Mouse (Mus musculus): ENCODE data around the gene Prok2. TPM values are rescaled to one million over a fixed set of nuclear protein-coding genes. Genes with fewer than 3 reads are reported as not detected.
A peak's percentile ranks its signal among the peaks of the same experiment; 100 is the strongest.

Prok2 gene
- 0.20 TPM in 1 of 2 replicates, not detected in the other for polyA plus RNA-seq (2015; fragmentation: Nextera tagmentation; extraction: Ambion mirVana)

DNA sequence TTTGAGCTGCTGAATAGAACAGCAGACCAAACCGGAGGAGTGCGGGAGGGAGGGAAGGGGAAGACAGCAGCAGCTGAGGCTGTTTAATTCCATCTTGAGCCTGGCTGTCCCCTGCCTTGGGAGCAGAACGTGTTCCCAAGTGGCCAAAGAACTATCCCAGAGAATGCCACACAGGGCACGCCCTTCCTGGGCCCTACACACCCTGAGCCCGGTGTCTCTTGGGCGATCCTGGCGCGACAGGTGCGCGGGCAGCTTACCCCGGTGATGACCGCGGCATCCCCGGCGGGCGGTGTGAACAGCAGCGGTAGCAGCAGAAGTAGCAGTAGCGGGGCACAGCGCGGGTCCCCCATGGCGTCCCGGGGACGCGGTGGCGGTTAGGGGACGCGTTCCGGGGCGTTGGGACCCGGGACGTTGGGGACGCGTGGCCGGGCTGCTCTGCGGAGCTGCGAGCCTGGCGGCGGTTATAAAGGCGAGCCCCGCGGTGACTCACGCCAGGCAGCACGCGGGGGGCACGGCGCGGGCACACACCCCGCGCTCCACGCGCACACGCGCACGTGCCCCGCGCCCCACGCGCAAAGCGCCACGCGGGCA is at the start of gene Prok2:
Prok2 (minus strand) TSS at position 422 of the 591 bp plus-strand sequence.
- peak; percentile 64; the same call in 1 of the 2 replicates for ATAC-seq (ENCODE audit: low read depth)

DNA sequence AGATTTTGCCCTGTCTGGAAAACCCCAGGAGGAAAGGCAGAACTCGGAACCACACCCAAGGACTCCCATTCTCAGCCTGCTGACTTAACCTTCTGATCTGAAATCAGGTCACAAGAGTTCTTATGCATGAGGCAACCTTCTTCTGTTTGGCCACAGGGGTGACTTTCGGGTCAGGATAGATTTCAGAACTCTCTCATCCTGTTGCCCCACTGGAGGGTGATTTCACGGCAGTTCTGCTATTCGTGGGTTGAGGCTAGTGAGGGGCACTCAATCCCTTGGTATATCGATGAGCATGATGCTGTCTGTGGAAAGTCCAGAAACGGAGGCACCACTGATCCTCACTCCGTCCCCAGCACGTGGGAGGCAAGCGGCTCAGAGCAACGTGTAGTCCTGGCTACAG is 48.5 kb upstream of the Prok2 start:
- Histone ChIP-seq H3K27ac (ENCODE audit: low read length) (no peak overlapping the region), H3K36me3 (ENCODE audit: control insufficient read depth, insufficient read depth, low read length) (no peaks in the 10 kb centered on the region), H3K9ac (ENCODE audit: low read length) (no peak overlapping the region), H3K9me3 (ENCODE audit: control insufficient read depth, low read length) (no peaks in the 10 kb centered on the region), H3K27me3 (ENCODE audit: control insufficient read depth, insufficient read depth, low read depth, low read length) (no peaks in the 10 kb centered on the region), H3K4me3 (ENCODE audit: low read length) (no peak overlapping the region), H3K4me1 (replicated peaks; ENCODE audit: control insufficient read depth, insufficient read depth, low read length) (no peaks in the 10 kb centered on the region), H3K4me2 (ENCODE audit: low read depth, low read length) (no peak overlapping the region)
- ATAC-seq (ENCODE audit: low read depth) = no peak
- 68% methylated on average over 10 of the region's 10 CpGs for WGBS

More for the DNA sequence above, at the start of gene Prok2:
- Histone ChIP-seq H3K36me3 (ENCODE audit: control insufficient read depth, insufficient read depth, low read length) (no peaks in the 10 kb centered on the region), H3K4me1 (replicated peaks; ENCODE audit: control insufficient read depth, insufficient read depth, low read length) (peaks cover 10% of the 10 kb centered on the region), H3K4me2 (ENCODE audit: low read depth, low read length) (peak within 1 kb of the TSS; percentile 94), H3K27ac (ENCODE audit: low read length) (no peak within 1 kb of the TSS), H3K4me3 (ENCODE audit: low read length) (peak within 1 kb of the TSS; percentile 53), H3K9ac (ENCODE audit: low read length) (peak within 1 kb of the TSS; percentile 53), H3K9me3 (ENCODE audit: control insufficient read depth, low read length) (no peaks in the 10 kb centered on the region), H3K27me3 (ENCODE audit: control insufficient read depth, insufficient read depth, low read depth, low read length) (peaks cover 20% of the 10 kb centered on the region)
- 0% methylated on average over 49 of the region's 61 CpGs for WGBS

- WGBS = 50% methylated on average over 5 of the region's 5 CpGs
- Histone ChIP-seq H3K9me3 (ENCODE audit: control insufficient read depth, low read length) (no peaks in the 10 kb centered on the region), H3K4me3 (ENCODE audit: low read length) (no peak overlapping the region), H3K36me3 (ENCODE audit: control insufficient read depth, insufficient read depth, low read length) (no peaks in the 10 kb centered on the region), H3K27ac (ENCODE audit: low read length) (no peak overlapping the region), H3K9ac (ENCODE audit: low read length) (no peak overlapping the region), H3K4me1 (replicated peaks; ENCODE audit: control insufficient read depth, insufficient read depth, low read length) (no peaks in the 10 kb centered on the region), H3K4me2 (ENCODE audit: low read depth, low read length) (no peak overlapping the region), H3K27me3 (ENCODE audit: control insufficient read depth, insufficient read depth, low read depth, low read length) (no peaks in the 10 kb centered on the region)
- ATAC-seq (ENCODE audit: low read depth) = no peak
Measured at GRCm38 (mm10) chr6:99768495-99768894, 42.3 kb upstream of the Prok2 start.

DNA sequence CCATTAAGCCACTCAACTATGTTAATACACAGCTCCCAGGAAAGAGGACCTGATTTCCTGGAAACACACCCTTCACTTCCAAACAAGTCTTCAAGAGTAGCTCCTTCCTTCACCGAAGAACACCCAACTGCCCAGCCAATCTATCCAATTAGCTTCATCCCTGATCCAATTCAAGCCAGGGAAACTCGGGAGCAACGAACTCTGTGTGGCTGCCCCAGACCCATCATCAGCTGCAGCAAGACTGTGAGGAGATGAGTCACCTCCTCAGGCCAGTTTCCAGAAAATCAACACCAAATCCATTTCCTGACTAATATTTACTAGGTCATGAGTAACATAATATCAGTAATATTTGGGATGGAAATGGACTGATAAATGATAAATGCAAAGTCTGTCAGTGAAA is 38.7 kb upstream of the Prok2 start:
- Histone ChIP-seq H3K27ac (ENCODE audit: low read length) (no peak overlapping the region), H3K9me3 (ENCODE audit: control insufficient read depth, low read length) (no peaks in the 10 kb centered on the region), H3K4me2 (ENCODE audit: low read depth, low read length) (no peak overlapping the region), H3K4me1 (replicated peaks; ENCODE audit: control insufficient read depth, insufficient read depth, low read length) (no peaks in the 10 kb centered on the region), H3K4me3 (ENCODE audit: low read length) (no peak overlapping the region), H3K27me3 (ENCODE audit: control insufficient read depth, insufficient read depth, low read depth, low read length) (no peaks in the 10 kb centered on the region), H3K9ac (ENCODE audit: low read length) (no peak overlapping the region), H3K36me3 (ENCODE audit: control insufficient read depth, insufficient read depth, low read length) (no peaks in the 10 kb centered on the region)
- WGBS = 70% methylated on average over 3 of the region's 3 CpGs
- no peak for ATAC-seq (ENCODE audit: low read depth)

DNA sequence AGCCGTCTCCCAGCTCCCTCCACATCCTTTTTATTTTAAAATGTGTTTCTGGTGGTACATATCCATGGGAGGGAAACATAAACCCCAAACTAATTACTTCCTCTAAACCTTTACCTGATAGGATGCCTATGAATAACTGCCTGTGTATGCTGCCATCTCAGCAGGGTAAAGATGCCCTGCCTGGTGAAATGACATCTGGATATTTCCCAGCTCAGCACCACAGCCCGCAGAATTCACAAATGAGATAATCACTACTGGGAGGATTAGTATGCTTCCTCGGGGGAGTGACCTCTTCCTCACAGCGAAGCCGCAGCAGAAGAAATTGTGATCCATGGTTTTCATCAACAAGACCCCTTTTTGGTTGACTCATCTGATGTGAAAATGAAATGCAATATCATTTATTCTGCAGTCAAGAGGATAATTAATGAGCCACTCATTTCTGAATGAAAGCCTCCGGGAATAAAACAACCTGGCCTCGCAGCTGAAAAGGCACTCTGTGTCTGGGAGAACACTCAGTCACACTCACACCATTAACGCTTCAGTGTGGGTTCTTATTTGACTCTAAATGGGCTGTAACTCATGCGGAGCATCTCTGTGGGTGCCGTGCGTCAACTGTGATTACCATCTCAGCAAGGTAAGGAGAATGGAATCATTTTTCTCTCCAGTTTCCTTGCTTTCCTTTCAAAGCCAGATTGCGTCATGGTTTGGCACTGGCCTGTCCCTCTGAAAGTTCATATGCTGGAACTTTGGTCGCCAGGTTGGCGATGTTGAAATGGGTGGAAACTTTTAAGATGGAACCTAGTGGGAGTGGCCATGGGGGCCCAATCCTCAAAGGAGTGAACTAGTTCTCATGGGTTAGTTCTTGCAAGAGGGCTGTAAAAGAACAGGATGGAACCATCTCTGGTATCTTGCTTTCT is 36.1 kb upstream of the Prok2 start:
- ATAC-seq (ENCODE audit: low read depth) = no peak
- no peak overlapping the region for H3K9ac ChIP-seq (ENCODE audit: low read length)
- no peak overlapping the region for H3K4me3 ChIP-seq (ENCODE audit: low read length)
- H3K9me3 ChIP-seq (ENCODE audit: control insufficient read depth, low read length) = no peaks in the 10 kb centered on the region
- no peaks in the 10 kb centered on the region for H3K4me1 ChIP-seq (replicated peaks; ENCODE audit: control insufficient read depth, insufficient read depth, low read length)
- H3K27ac ChIP-seq (ENCODE audit: low read length) = no peak overlapping the region
- H3K36me3 ChIP-seq (ENCODE audit: control insufficient read depth, insufficient read depth, low read length) = no peaks in the 10 kb centered on the region
- no peaks in the 10 kb centered on the region for H3K27me3 ChIP-seq (ENCODE audit: control insufficient read depth, insufficient read depth, low read depth, low read length)
- 66% methylated on average over 14 of the region's 14 CpGs for WGBS
- no peak overlapping the region for H3K4me2 ChIP-seq (ENCODE audit: low read depth, low read length)

- ATAC-seq (ENCODE audit: low read depth) = no peak
- no peaks in the 10 kb centered on the region for H3K27me3 ChIP-seq (ENCODE audit: control insufficient read depth, insufficient read depth, low read depth, low read length)
- H3K4me3 ChIP-seq (ENCODE audit: low read length) = no peak overlapping the region
- no peak overlapping the region for H3K27ac ChIP-seq (ENCODE audit: low read length)
- 83% methylated on average over 9 of the region's 9 CpGs for WGBS
- H3K36me3 ChIP-seq (ENCODE audit: control insufficient read depth, insufficient read depth, low read length) = no peaks in the 10 kb centered on the region
- H3K9ac ChIP-seq (ENCODE audit: low read length) = no peak overlapping the region
- H3K4me1 ChIP-seq (replicated peaks; ENCODE audit: control insufficient read depth, insufficient read depth, low read length) = no peaks in the 10 kb centered on the region
- no peaks in the 10 kb centered on the region for H3K9me3 ChIP-seq (ENCODE audit: control insufficient read depth, low read length)
- H3K4me2 ChIP-seq (ENCODE audit: low read depth, low read length) = no peak overlapping the region
Measured at GRCm38 (mm10) chr6:99756105-99756504, 29.9 kb upstream of the Prok2 start.

GRCm38 (mm10) chr6:99751308-99751707 is 25.1 kb upstream of the Prok2 start:
- Histone ChIP-seq H3K9ac (ENCODE audit: low read length) (no peak overlapping the region), H3K4me3 (ENCODE audit: low read length) (no peak overlapping the region), H3K27ac (ENCODE audit: low read length) (no peak overlapping the region), H3K9me3 (ENCODE audit: control insufficient read depth, low read length) (no peaks in the 10 kb centered on the region), H3K36me3 (ENCODE audit: control insufficient read depth, insufficient read depth, low read length) (no peaks in the 10 kb centered on the region), H3K4me2 (ENCODE audit: low read depth, low read length) (no peak overlapping the region), H3K4me1 (replicated peaks; ENCODE audit: control insufficient read depth, insufficient read depth, low read length) (no peaks in the 10 kb centered on the region), H3K27me3 (ENCODE audit: control insufficient read depth, insufficient read depth, low read depth, low read length) (no peaks in the 10 kb centered on the region)
- 50% methylated on average over 6 of the region's 6 CpGs for WGBS
- no peak for ATAC-seq (ENCODE audit: low read depth)

DNA sequence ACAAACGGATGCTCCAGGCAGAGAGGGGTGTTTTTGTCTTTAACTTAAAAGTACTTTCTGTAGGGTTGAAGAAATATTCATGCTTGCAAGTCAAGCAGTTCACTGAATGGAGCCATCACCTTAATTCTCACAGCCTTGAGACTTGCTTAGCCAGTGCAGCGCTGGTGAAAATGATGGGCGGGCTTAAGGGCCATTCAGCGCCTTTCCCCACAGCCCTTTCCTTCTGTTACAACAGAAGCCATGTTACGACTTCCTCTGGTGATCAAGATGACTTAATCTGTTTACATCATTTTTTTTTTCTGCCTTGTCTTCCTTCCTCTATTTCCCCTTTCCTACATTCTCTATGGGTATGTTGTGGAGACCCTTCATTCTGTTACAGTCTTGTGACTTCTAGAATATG is 20.1 kb upstream of the Prok2 start:
- Histone ChIP-seq H3K4me3 (ENCODE audit: low read length) (no peak overlapping the region), H3K4me2 (ENCODE audit: low read depth, low read length) (no peak overlapping the region), H3K27ac (ENCODE audit: low read length) (no peak overlapping the region), H3K27me3 (ENCODE audit: control insufficient read depth, insufficient read depth, low read depth, low read length) (no peaks in the 10 kb centered on the region), H3K36me3 (ENCODE audit: control insufficient read depth, insufficient read depth, low read length) (no peaks in the 10 kb centered on the region), H3K9ac (ENCODE audit: low read length) (no peak overlapping the region), H3K4me1 (replicated peaks; ENCODE audit: control insufficient read depth, insufficient read depth, low read length) (no peaks in the 10 kb centered on the region), H3K9me3 (ENCODE audit: control insufficient read depth, low read length) (no peaks in the 10 kb centered on the region)
- 78% methylated on average over 5 of the region's 5 CpGs for WGBS
- no peak for ATAC-seq (ENCODE audit: low read depth)

DNA sequence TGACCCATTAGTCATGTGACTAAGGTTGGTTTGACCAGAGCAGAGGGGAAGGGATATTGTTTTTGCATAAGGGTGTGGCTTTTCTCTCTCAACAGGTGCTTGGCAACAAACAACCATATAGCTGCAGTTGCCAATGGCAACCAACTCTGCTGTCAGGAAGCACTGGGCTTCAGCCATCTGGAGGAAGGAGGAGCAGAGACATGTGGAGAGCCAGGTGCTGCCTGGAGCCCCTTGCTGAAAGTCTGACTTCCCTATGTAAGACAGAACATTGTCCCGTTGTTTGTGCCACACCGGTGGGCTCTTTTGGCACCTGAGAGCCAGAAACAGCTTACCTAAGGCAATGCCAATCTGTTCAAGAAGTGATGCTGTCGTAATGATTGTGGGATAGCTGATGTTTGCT is 16.7 kb upstream of the Prok2 start:
- Histone ChIP-seq H3K9ac (ENCODE audit: low read length) (no peak overlapping the region), H3K4me2 (ENCODE audit: low read depth, low read length) (no peak overlapping the region), H3K27ac (ENCODE audit: low read length) (no peak overlapping the region), H3K36me3 (ENCODE audit: control insufficient read depth, insufficient read depth, low read length) (no peaks in the 10 kb centered on the region), H3K4me3 (ENCODE audit: low read length) (no peak overlapping the region), H3K4me1 (replicated peaks; ENCODE audit: control insufficient read depth, insufficient read depth, low read length) (no peaks in the 10 kb centered on the region), H3K9me3 (ENCODE audit: control insufficient read depth, low read length) (no peaks in the 10 kb centered on the region), H3K27me3 (ENCODE audit: control insufficient read depth, insufficient read depth, low read depth, low read length) (no peaks in the 10 kb centered on the region)
- WGBS = 64% methylated on average over 3 of the region's 3 CpGs
- ATAC-seq (ENCODE audit: low read depth) = no peak
